In the genomic region with DNA sequence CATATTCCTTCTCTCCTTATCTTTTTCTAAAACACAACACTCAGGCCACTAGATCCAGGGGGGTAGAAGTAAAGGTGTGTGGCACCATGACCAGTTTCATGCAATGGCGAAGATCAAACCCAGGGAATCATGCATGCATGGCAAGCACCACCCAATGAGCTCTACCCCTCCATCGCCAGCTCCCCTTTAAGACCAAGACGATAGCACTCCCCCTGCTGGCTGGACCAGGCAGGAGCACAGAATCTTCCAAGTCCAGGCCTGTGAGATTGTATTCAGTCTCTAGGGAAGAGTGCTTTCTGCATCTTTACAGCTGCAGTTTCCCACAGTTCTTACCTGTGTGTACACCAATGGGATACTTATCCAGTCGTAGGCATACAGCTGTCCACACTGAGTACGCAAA, we compare ENCODE assay signal across 1 mouse cellular context.
A peak's percentile ranks its signal among the peaks of the same experiment; 100 is the strongest.
TF ChIP-seq lines count a peak whose summit lies in the region.

No protein-coding gene starts in this region.

TF ChIP-seq in CH12.LX, 34 proteins besides CTCF, POLR2A, EP300 and RAD21 (continued from another document):
- peak; percentile 31; the same call in 1 of the 2 replicates for TF ChIP-seq NELFE (IDR thresholded peaks at IDR 0.05; ENCODE audit: low read depth, low read length)
- no peak for TF ChIP-seq POLR2AphosphoS2 (IDR thresholded peaks at IDR 0.05; ENCODE audit: low read depth, low read length)
- TF ChIP-seq JUND (conservative IDR thresholded peaks at IDR 0.05; ENCODE audit: low read depth, low read length), result no peak
- no peak for TF ChIP-seq NRF1 (IDR thresholded peaks at IDR 0.05; ENCODE audit: low read depth, low read length)
- no peak for TF ChIP-seq KAT2A (IDR thresholded peaks at IDR 0.05; ENCODE audit: insufficient replicate concordance, low read length)
- TF ChIP-seq CHD1 (IDR thresholded peaks at IDR 0.05; ENCODE audit: low read depth, low read length), result no peak
- TF ChIP-seq USF2 (conservative IDR thresholded peaks at IDR 0.05; ENCODE audit: low read depth, low read length), result no peak
- TF ChIP-seq MYC (IDR thresholded peaks at IDR 0.05; ENCODE audit: low read depth, low read length), result no peak
- TF ChIP-seq ZC3H11A (IDR thresholded peaks at IDR 0.05; ENCODE audit: low read depth, low read length), result peak; percentile 44
- no peak for TF ChIP-seq PAX5 (IDR thresholded peaks at IDR 0.05; ENCODE audit: low read length)
- TF ChIP-seq USF1 (IDR thresholded peaks at IDR 0.05; ENCODE audit: low read depth, low read length), result no peak
- TF ChIP-seq ETS1 (conservative IDR thresholded peaks at IDR 0.05; ENCODE audit: low read depth, low read length), result no peak
- no peak for TF ChIP-seq JUN (IDR thresholded peaks at IDR 0.05; ENCODE audit: insufficient read depth, low read depth, low read length)
- TF ChIP-seq CHD2 (IDR thresholded peaks at IDR 0.05; ENCODE audit: low read length), result no peak
- TF ChIP-seq IRF4 (IDR thresholded peaks at IDR 0.05; ENCODE audit: low read depth, low read length), result no peak
- TF ChIP-seq UBTF (IDR thresholded peaks at IDR 0.05; ENCODE audit: low read depth, low read length), result no peak
- peak; percentile 77; the same call in 1 of the 2 replicates for TF ChIP-seq MAZ (IDR thresholded peaks at IDR 0.05; ENCODE audit: low read depth, low read length)
- no peak for TF ChIP-seq ZMIZ1 (IDR thresholded peaks at IDR 0.05; ENCODE audit: low read depth, low read length)
- TF ChIP-seq SMC3 (IDR thresholded peaks at IDR 0.05; ENCODE audit: low read depth, low read length), result peak; percentile 97
- no peak for TF ChIP-seq RCOR1 (conservative IDR thresholded peaks at IDR 0.05; ENCODE audit: low read depth, low read length)
- TF ChIP-seq HCFC1 (IDR thresholded peaks at IDR 0.05; ENCODE audit: low read depth, low read length), result no peak
- TF ChIP-seq BHLHE40 (IDR thresholded peaks at IDR 0.05; ENCODE audit: low read depth, low read length), result no peak
- TF ChIP-seq GABPA (IDR thresholded peaks at IDR 0.05; ENCODE audit: insufficient replicate concordance, low read depth, low read length), result no peak
- no peak for TF ChIP-seq SIN3A (IDR thresholded peaks at IDR 0.05; ENCODE audit: low read length)
TF ChIP-seq in CH12.LX: peak in this region for 5.
